Mouse (Mus musculus) small intestine, adult 2 months (tissue): ENCODE data around the gene Sdr39u1.

Source experiments
- CTCF ChIP-seq: fragments of 200-500 bp; IDR thresholded peaks from 2 replicates; pipeline ENCODE4 v1.5.1; 2012; ENCODE audit warnings: low read depth, mild to moderate bottlenecking, control low read depth, inconsistent platforms, low read length, moderate library complexity, mixed read lengths; ENCODE audit not compliant: insufficient replicate concordance, insufficient read length; ENCODE audit errors: extremely low read depth
- POLR2A ChIP-seq: fragments of 200-500 bp; IDR thresholded peaks from 2 replicates; pipeline ENCODE4 v1.6.1; 2012; ENCODE audit warnings: low read depth, mild to moderate bottlenecking, control low read depth, inconsistent platforms, low read length, moderate library complexity

GRCm38 (mm10) chr14:55883149-55883661 lies 16.9 kb downstream of the Sdr39u1 start:
- TF ChIP-seq POLR2A (no peak), CTCF (no peak)
